Mouse (Mus musculus): Measurements from ENCODE around the gene Mea1.
A peak's percentile ranks its signal among the peaks of the same experiment; 100 is the strongest.

Gene Mea1

GRCm38 (mm10) chr17:46678416-46678815 is at the start of gene Mea1:
Gene Mea1, plus strand, starts transcription at chr17:46678793.
- no peak for DNase-seq (ENCODE audit: low read depth, low spot score)

GRCm38 (mm10) chr17:46629685-46630441 is 48.7 kb upstream of the Mea1 start:
- DNase-seq (ENCODE audit: low read depth, low spot score): no peak

GRCm38 (mm10) chr17:46636831-46637523 is 41.6 kb upstream of the Mea1 start:
- peak; percentile 87 for DNase-seq (ENCODE audit: low read depth, low spot score)

- DNase-seq (ENCODE audit: low read depth, low spot score): no peak
Measured at GRCm38 (mm10) chr17:46639929-46640328, 38.7 kb upstream of the Mea1 start.

GRCm38 (mm10) chr17:46642060-46642459 is 36.5 kb upstream of the Mea1 start:
- peak; percentile 28 for DNase-seq (ENCODE audit: low read depth, low spot score)

- no peak for DNase-seq (ENCODE audit: low read depth, low spot score)
Measured at GRCm38 (mm10) chr17:46644152-46644805, 34.3 kb upstream of the Mea1 start.

GRCm38 (mm10) chr17:46644916-46645475 is 33.6 kb upstream of the Mea1 start:
- DNase-seq (ENCODE audit: low read depth, low spot score): peak; percentile 37

- DNase-seq (ENCODE audit: low read depth, low spot score): peak; percentile 99
Measured at GRCm38 (mm10) chr17:46645561-46646321, 32.9 kb upstream of the Mea1 start, which contains the start of the genes Klc4 and Mrpl2. Gene Klc4, minus strand, starts transcription at chr17:46646022. Gene Mrpl2, plus strand, starts transcription at chr17:46646229.

GRCm38 (mm10) chr17:46646322-46646662 is 32.3 kb upstream of the Mea1 start:
- DNase-seq (ENCODE audit: low read depth, low spot score): no peak

GRCm38 (mm10) chr17:46647279-46647678 is 31.3 kb upstream of the Mea1 start:
- DNase-seq (ENCODE audit: low read depth, low spot score): no peak

- no peak for DNase-seq (ENCODE audit: low read depth, low spot score)
Measured at GRCm38 (mm10) chr17:46648436-46648835, 30.2 kb upstream of the Mea1 start.

- no peak for DNase-seq (ENCODE audit: low read depth, low spot score)
Measured at GRCm38 (mm10) chr17:46649811-46650210, 28.8 kb upstream of the Mea1 start.

GRCm38 (mm10) chr17:46650232-46651031 is 28.2 kb upstream of the Mea1 start, which contains the start of gene Cul7:
Gene Cul7, plus strand, starts transcription at chr17:46650337.
- DNase-seq (ENCODE audit: low read depth, low spot score): peak; percentile 96

GRCm38 (mm10) chr17:46651292-46651691 is 27.3 kb upstream of the Mea1 start:
- no peak for DNase-seq (ENCODE audit: low read depth, low spot score)

- no peak for DNase-seq (ENCODE audit: low read depth, low spot score)
Measured at GRCm38 (mm10) chr17:46651755-46652547, 26.6 kb upstream of the Mea1 start.

GRCm38 (mm10) chr17:46656054-46656453 is 22.5 kb upstream of the Mea1 start:
- DNase-seq (ENCODE audit: low read depth, low spot score): no peak

- peak; percentile 74 for DNase-seq (ENCODE audit: low read depth, low spot score)
Measured at GRCm38 (mm10) chr17:46661351-46661750, 17.2 kb upstream of the Mea1 start.

- peak; percentile 40 for DNase-seq (ENCODE audit: low read depth, low spot score)
Measured at GRCm38 (mm10) chr17:46661981-46662380, 16.6 kb upstream of the Mea1 start.

- peak; percentile 94 for DNase-seq (ENCODE audit: low read depth, low spot score)
Measured at GRCm38 (mm10) chr17:46662730-46663129, 15.9 kb upstream of the Mea1 start.

- DNase-seq (ENCODE audit: low read depth, low spot score): no peak
Measured at GRCm38 (mm10) chr17:46667712-46668111, 10.9 kb upstream of the Mea1 start.
